Mouse (Mus musculus) liver, postnatal 0 days (tissue): ENCODE data around the gene Rad51b.

Experiments
- CTCF ChIP-seq: sonication (generic); IDR thresholded peaks from 2 replicates; pipeline ENCODE4 v1.5.1; 2016; ENCODE audit warnings: antibody characterized with exemption, low read depth
- EP300 ChIP-seq: IDR thresholded peaks from 2 replicates; pipeline ENCODE4 v1.6.1; 2016; ENCODE audit warnings: antibody characterized with exemption, low read depth, mild to moderate bottlenecking

- TF ChIP-seq CTCF (no peak), EP300 (no peak)
Observed at GRCm38 (mm10) chr12:79714484-79714883, 417.4 kb downstream of the Rad51b start.
